Mouse (Mus musculus) large intestine, adult 2 months (tissue): ENCODE results near the gene Pdzk1. TPM values are rescaled to one million over a fixed set of nuclear protein-coding genes. Genes with fewer than 3 reads are reported as not detected.

Source experiments
- DNase-seq: peaks from one replicate; pipeline ENCODE4 v3.0.0-alpha.2; 2012; ENCODE audit warnings: low read depth, low spot score
- WGBS: fragments of 180-500 bp; shearing (Covaris S2); methylation state at CpG from one replicate; pipeline ENCODE4 v1.1.7; 2018; 5-methylcytosine and 5-hydroxymethylcytosine counted together
- polyA plus RNA-seq: library from polyadenylated mRNA; depleted of rRNA; stranded (reverse); fragments of >200 nt; gene quantifications from 2 replicates; pipeline ENCODE4 v1.2.3, GENCODE M21; 2012; rRNA removed

Gene Pdzk1
- polyA plus RNA-seq, 1 experiment, result 42.7 TPM

DNA sequence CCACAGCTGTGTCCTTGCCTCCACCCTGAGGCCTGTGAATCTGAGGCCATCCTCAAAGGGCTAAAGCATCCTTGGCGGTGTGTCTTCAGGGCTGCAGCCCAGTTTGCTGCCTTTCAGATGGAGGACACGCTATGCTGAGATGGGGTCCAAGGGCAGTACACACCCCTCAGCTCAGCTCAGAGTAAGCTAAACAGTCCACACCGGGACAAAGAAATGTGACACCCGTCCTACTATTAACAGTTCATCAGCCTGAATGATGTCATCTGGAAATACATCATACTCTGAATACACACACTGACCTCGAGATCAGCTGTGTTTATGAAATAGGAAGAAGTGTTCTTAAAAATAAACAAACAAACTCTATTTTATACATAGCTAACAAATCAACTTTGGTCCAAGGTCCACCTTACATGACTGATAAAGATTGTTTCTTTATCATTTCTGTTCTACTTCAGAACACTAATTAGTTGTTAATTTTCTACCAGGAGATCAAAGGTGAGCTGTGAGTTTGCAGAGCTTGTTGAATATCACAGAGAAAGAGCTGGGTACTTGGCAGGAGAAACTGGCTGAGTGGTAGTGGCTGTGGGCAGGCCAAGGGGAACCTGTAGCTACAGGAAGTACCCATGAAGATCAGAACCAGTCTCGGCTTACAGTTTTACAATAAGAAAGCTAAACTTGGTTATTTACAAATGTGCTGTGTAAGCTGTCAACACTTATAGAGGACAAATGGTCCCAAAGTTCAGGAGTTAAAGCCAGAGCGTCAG lies 45.9 kb downstream of the Pdzk1 start:
- 33% methylated on average over 7 of the region's 7 CpGs for WGBS
- DNase-seq, result peak; percentile 8

DNA sequence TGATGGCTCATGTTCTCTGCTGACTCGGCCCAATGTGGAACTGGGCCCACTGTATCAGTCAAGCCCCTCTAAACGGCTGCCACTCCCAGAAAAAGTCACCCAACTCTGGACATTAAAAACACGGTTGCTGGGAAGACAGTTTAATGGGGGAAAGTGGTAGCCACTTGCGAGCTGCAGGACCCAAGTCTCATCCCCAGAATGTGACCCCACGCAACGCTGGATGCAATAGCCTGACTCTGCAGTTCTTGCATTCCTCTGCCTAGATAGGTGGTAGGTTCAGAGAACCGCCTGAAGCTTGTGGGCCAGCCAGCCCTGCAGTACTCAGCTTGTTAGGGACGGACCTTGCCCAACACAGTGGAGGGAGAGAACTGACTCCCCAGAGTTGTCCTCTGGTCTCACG lies 50.5 kb downstream of the Pdzk1 start:
- WGBS, result 88% methylated on average over 9 of the region's 9 CpGs
- no peak for DNase-seq

DNA sequence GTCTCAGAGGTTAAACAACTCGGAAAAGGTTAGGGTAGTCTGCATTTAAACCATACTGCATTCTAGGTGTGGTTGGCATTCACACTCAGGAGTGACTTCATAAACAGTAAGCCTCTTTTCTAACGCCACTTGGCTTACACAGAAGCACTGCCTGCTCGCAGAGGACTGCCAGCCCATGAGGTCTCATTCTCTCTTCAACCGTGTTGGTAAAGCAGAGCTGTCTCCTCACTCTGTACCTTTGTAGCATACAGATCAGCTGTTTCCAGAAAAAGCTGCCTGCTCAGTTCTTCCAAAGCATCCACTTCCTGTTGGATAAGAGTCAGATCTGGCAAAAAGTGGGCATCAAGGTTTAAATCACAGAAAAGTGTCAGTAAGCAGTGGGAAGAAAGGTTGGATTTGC lies 51.3 kb downstream of the Pdzk1 start:
- DNase-seq, result no peak
- 85% methylated on average over 4 of the region's 4 CpGs for WGBS

DNA sequence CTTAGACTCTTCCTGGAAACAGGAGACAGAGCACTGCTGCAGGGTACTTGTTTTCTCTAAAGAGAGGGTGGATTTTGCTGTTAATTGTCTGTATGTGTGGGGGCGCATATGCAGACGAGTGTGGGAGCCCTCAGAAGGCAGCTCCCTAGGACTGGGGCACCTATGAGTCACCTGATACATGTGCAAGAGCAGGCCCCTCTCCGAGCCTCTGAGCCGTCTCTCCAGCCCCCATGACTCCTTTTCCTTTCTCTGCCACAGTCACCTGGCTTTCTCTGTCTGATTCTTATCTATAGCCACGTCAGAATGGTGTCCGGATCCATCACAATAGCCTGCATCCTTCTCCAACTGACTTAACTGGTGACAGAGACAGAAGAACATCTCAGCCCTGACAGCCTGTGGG lies 52.5 kb downstream of the Pdzk1 start:
- DNase-seq, result no peak
- WGBS, result 88% methylated on average over 6 of the region's 6 CpGs

DNA sequence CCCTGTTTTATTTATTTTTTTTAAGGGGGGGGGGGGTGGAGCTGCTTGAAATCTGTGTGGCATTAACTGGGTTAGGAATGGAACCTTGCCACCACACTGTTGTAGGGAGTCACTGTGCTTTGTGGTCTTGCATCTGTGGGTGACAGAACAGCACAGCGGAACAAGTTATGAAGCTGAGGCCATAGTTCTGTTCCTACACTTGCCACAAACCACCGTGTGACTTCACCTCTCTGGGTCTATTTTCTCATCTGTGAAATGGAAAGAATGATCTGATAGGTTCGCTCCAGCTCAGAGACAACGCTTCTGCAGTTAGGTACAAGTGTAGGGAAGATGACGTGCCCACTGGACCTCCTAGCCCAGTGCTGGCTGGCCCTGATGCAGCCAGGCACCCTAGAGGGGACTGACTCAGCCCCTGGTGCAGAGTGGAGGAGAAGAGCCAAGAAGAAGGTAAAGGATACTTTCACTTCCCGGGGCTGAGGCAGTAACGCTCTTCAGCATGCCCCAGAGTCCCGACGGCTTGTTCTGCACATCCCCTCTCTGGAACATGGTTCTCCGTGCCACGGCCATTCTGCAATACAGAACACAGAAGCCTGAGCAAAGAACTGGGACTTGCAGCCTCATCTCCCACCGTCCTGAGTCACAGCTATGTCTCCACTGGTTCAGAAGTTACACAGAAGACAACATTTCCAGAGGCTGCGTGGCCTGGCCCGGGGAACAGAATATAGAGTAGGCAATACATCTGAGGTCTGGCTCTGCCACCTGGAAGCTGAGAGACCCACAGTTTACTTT lies 53.2 kb downstream of the Pdzk1 start:
- DNase-seq, result no peak
- WGBS, result 92% methylated on average over 14 of the region's 14 CpGs

DNA sequence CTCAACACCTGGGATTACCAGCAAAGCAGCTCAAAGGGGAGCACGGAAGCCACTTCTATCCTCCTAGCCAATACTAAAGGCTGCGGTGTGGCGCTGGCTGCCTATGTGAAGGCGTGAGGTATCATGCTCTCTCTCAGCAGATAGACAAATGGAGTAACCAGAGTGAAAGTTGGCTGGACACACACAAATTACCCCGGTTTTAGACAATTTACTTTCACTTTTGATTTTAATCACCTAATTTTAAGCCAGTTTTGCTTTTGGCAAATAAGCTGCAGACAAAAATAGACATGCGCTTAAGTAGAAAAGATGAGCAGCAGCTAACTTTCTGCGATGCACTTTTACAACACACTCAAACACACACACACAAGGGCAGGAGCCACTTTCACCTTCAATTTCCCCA lies 54.6 kb downstream of the Pdzk1 start:
- 78% methylated on average over 7 of the region's 7 CpGs for WGBS
- DNase-seq, result no peak

DNA sequence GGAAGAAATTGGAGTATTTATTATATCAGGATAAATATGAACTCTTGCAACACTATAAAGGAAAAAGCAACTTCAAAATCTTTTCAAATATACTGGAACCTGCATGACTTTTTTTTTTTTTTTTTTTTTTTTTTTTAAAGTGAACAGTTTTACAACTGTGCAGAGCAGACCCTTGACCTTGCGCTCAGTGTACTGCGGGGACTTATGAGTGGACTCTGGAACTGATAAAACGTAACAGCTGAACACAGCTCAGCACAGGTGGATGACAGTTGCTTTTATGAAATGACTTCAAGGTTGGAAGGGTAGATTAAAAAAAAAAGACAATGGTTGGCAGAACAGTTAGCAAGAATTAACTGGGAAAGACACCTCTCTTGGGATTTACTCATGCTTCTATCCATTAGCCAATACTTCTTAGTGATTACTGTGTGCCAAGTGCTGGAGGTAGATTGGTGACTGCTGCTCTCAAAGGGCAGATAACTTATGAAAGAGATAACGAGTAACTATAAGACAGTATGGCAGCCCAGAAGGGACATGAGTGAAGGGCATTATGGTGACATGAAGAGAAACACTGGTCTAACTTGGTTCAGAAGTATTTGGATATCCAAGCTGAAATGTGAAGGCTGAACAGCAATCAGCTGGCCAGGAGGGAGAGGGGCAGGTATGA lies 73.4 kb downstream of the Pdzk1 start:
- peak; percentile 35 for DNase-seq
- 34% methylated on average over 4 of the region's 4 CpGs for WGBS

DNA sequence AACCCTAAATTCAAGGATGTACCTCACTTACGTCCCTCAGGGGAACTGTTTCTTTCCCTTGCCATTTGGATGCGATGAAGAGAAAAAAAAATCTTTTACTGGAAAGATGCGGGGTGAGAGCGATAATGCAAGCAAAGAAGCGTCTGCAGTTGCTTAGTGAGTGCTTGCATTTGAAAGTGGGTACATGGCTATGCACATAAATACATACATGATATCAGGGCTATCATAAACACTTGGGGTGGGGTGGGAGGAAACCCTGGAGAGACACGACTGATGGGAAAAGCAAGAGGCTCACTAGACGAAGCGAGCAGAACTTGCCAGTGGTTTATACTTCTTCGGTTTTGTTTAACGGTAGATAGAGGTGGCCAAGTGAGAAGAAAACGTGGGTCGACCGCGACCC lies 75.3 kb downstream of the Pdzk1 start, which contains the start of gene Gja5:
Gene Gja5, plus strand, starts transcription at position 301 of the 400 bp plus-strand sequence.
- DNase-seq, result no peak
- 11% methylated on average over 14 of the region's 14 CpGs for WGBS

DNA sequence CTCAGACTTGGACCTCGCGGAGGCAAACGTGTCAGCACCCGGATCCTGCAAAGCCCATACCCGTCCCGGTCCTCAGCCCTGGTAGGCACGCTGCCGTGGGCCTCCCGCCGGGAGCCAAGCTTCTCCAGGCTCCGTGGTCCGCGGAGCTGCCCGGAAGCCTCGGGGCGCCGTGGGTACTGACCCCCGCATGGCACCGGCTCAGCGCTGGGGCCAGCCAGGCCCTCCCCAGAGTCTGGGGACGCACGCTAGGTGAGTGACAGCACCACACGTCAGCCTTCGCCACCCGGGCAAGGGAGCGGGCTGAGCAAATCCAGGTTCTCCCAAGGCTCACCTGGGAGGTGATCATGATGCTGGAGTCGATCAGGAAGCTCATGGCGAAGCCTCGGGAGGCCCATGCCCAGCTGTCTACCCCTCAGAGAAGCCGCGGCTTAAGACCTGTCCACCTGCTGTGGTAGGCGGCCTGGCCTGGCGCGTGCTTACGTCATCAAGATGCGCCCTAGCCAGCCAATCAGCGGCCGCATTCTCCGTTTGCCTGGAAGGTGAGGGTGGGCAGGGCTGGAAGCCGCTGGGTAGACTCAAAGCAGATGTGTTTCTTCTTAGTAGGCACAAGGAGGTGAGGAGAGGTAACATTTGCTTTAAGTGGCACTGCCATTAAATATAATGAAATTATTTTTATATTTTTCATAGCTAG lies 75.9 kb downstream of the Pdzk1 start, which contains the start of gene Gpr89:
Gene Gpr89, minus strand, starts transcription at position 496 of the 691 bp plus-strand sequence.
- WGBS, result under 1% methylated on average over 40 of the region's 40 CpGs
- peak; percentile 88 for DNase-seq

DNA sequence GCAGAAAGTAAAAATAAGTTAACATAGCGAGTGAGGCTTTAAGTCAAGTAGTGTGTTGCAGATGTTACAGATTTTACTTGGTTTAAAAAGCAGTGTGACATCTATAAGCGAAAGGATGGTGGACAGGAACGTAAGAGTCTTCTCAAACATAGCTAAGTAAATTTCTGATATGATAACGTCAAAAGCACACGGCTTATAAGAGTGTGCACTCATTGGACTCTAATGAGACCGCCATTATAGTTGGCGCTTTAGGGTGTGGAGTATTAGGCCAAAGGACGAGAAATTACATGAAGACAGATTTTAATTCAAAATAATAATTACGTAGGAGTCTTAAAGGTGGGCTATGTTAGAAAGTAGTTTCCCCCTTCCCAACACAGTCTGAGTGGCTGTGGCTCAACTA lies 76.5 kb downstream of the Pdzk1 start:
- DNase-seq, result peak; percentile 4
- 32% methylated on average over 9 of the region's 9 CpGs for WGBS

Other genes starting within 250 kb of the Pdzk1 start
- 7.5 and 8.0 TPM in 2 replicates for gene Polr3gl, start 235.1 kb upstream of the Pdzk1 start, polyA plus RNA-seq
- 0.30 and 0.45 TPM in 2 replicates for gene Ankrd34a, start 232.6 kb upstream of the Pdzk1 start, polyA plus RNA-seq
- 6.9 and 7.5 TPM in 2 replicates for gene Lix1l, start 228.1 kb upstream of the Pdzk1 start, polyA plus RNA-seq
- gene Rbm8a, start 199.4 kb upstream of the Pdzk1 start, polyA plus RNA-seq, result 12.1 and 18.2 TPM in 2 replicates
- gene Pex11b, start 193.9 kb upstream of the Pdzk1 start, polyA plus RNA-seq, result 31.4 and 36.6 TPM in 2 replicates
- 0.07 and 0.14 TPM in 2 replicates for gene Gm42957, start 193.8 kb upstream of the Pdzk1 start, polyA plus RNA-seq
- gene Itga10, start 183.7 kb upstream of the Pdzk1 start, polyA plus RNA-seq, result 1.3 and 1.6 TPM in 2 replicates
- gene Ankrd35, start 159.2 kb upstream of the Pdzk1 start, polyA plus RNA-seq, result 0.43 and 0.66 TPM in 2 replicates
- 17.5 and 23.4 TPM in 2 replicates for gene Pias3, start 132.9 kb upstream of the Pdzk1 start, polyA plus RNA-seq
- gene Nudt17, start 120.7 kb upstream of the Pdzk1 start, polyA plus RNA-seq, result 1.8 and 2.8 TPM in 2 replicates
- 46.2 and 63.9 TPM in 2 replicates for gene Polr3c, start 101.7 kb upstream of the Pdzk1 start, polyA plus RNA-seq
- 21.2 and 30.1 TPM in 2 replicates for gene Rnf115, start 101.6 kb upstream of the Pdzk1 start, polyA plus RNA-seq
- 4.2 and 5.2 TPM in 2 replicates for gene Cd160, start 67 bp downstream of the Pdzk1 start, polyA plus RNA-seq
- 1.8 and 2.1 TPM in 2 replicates for gene Gja5, start 75.4 kb downstream of the Pdzk1 start, polyA plus RNA-seq
- 28.0 and 54.4 TPM in 2 replicates for gene Gpr89, start 76.1 kb downstream of the Pdzk1 start, polyA plus RNA-seq
- gene Gja8, start 96.7 kb downstream of the Pdzk1 start, polyA plus RNA-seq, result not detected in 2 replicates